Mouse (Mus musculus) liver (tissue): ENCODE results near the gene Aff3.

Source experiments
- DNase-seq: peaks from one replicate; pipeline ENCODE4 v3.0.0-alpha.2; 2020; ENCODE audit warnings: mixed read lengths

Aff3 gene

DNA sequence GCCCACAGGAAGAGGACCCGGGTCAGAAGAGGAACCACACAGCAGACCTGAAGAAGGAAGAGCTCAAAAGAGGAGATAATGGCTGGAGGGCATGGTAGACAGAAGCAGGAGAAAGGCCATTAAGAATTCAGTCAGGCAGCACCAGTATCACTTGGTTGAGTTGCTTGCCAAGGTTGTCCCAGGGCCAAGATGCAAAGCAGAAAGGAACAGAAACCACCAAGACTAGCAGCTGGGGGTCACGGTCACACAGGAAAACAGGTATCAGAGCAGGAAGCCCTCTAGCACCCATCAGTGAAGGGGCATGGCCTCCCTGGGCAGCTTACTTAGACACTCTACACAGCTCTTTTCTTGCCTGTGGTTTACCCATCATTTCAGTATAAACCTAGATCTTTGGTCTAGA, 525.4 kb downstream of the Aff3 start:
- no peak for DNase-seq

DNA sequence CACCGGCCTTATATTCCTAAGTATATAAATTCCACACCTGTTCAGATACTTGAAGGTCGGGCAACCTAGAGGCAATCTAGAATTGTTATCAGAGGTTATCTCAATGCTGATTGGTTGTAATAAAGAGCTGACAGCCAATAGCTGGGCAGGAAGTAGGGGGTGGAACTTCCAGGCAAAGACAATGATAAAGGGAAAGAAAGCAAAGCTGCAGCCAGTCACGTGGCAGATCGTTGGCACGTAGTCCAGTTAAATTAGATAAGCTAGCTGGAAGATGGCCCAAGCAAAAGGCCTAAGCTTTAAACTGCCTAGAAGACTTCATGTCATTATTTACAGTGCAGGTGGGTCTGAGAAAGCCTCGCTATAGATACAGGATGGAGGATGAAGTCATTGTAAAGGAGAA, 531.8 kb downstream of the Aff3 start:
- no peak for DNase-seq

- peak; percentile 81 for DNase-seq
Observed at GRCm38 (mm10) chr1:38130715-38131483, 533.9 kb downstream of the Aff3 start.

DNA sequence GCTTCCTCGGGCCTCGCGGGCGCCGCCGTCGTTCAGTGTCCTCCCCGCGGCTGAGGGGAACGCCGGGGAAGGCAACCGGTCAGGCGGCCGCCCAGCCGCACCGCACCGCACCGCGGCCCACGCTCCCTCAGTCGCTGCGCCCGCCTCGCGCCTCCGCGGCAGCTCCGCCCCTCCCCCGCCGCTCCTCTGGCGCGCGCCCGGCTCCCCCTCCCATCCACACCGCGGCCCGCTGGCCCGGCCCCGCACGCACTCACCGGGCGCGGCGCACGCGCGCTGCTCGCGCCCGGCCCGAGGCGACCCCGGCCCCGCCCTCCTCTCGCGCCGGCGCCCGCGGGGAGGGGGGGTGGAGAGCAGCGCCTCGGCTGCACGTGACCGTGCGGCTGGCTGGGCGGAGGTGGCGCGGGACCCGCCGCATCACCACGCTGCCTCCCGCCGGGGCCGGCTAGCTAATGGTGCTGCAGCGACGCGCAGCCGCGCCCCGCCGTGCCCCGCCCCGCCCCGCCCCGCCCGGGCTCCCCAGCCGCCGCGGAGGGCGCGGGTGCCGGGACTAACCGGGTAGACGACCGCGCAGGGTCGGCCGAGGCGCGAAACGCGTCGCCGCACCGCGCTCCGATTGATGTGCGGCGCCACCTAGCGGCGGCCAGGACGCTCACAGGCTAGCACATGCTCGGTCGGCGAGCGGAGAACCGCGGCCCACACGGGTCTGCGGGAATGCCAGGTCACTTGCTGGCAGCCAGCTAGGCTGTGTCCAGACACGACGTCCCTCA, 535.1 kb downstream of the Aff3 start, which contains the start of gene Rev1:
TSS of gene Rev1 (minus strand) at position 301 of the 767 bp plus-strand sequence.
- peak; percentile 95 for DNase-seq

DNA sequence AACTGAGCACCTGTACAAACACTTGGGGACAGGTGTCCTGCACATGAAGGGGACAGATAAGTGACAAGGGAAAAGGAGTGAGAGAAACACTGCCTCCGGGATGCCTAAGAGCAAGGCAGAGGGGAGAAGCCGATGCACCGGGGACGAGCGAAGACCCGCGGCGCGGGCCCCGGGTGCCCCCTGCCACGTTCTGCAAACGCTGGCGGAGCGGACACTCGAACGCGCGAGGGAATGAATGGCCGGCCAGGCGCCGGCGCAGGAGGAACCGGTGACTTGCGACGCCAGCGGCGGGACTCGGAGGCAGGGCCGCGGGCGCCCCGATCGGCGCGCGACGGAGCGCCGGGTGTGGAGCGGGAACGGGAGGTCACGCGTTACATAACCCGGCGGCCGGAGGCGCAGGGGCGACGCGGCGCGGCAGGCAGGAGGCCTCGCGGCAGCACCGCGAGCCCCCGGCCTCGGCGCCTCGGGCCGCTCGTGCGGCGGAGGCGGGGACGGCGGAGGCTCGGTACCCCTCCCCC, 535.8 kb downstream of the Aff3 start:
- peak; percentile 69 for DNase-seq
